Mouse (Mus musculus) adrenal gland, adult 10 weeks (tissue): Measurements from ENCODE around the gene Abhd10. TPM values are rescaled to one million over a fixed set of nuclear protein-coding genes. Genes with fewer than 3 reads are reported as not detected.

ENCODE experiments used
- polyA plus RNA-seq: library from polyadenylated mRNA; stranded (reverse); fragments of 350-450 nt; fragmentation: Illumina TruSeq; extraction: RNeasy Lipid Tissue Mini Kit (QIAGEN cat#74804); gene quantifications from one replicate; pipeline ENCODE4 v1.2.3, GENCODE M21; 2014; ENCODE audit warnings: low read depth, low replicate concordance

Abhd10 gene
- polyA plus RNA-seq = 39.2 TPM

DNA sequence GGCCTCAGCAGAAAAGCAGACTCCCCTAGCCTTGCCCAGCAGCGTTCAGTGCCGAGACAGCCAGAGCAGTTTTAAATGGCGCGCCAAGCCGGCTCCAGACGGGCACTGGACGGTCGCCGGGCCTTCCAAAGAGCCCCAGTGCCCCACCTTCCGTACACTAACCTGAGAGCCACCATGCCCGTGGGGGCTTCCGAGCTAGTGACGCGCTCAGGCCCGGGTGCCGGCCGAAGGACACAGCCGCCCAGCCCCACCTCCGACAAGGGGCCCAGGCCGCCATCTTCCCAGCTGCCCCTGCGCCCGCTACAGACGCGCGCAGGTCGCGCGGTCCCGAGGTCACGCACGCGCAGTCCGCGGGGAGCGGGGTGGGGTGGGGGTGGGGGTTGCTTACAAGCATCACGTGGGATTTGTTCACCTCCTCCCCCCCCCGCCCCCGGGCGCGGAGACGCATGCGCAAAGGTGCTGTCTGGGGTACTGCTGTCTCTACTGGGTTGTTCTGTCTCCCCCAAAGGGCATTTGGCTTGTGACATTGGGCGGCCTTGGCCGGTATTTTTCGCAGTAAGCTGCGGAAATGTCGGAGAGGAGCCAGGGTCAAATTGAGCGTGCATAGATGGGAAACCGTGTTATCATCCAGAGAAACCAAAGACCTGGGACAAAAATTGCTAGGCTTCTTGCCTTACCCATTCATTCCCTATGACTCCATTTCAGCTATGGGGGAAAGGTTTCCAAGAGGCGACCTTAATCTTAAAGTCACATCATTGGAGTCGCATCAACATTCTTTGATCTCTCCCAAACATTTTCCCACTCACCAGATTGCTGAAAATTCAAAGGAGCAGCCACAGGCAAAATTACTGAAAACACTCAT, at the start of gene Abhd10:
Gene Abhd10 (minus strand): TSS at position 341 of the 862 bp plus-strand sequence.

GRCm38 (mm10) chr16:45724061-45724741, 18.6 kb downstream of the Abhd10 start, which contains the start of gene Tagln3:
Gene Tagln3 (minus strand): TSS chr16:45724608.

DNA sequence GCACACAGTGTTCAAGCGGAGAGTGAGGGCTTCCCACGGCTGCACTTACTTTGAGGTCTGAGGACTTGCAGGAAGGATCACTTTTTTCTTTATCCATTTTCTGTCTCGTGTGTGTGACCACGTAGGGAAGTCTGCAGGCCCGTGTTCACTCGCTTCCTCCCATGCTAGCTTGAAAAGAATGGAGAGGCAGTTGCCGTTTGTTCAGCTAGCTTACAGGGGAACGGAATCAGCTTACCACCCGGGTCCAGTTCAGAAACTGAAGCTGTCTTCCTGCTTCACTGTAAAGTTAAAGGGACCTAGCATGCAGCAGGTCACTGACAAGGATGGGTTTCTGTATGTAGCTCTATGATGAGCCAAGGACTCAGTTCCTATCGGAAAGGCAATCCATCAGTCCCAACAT, 49.2 kb downstream of the Abhd10 start, which contains the start of gene Tmprss7:
Gene Tmprss7 (minus strand): TSS at position 101 of the 400 bp plus-strand sequence.

Other genes with a start within 250 kb of the Abhd10 start
- not detected for gene Gm609, start 250.0 kb downstream of the Abhd10 start, polyA plus RNA-seq
- not detected for gene Gm17783, start 210.9 kb downstream of the Abhd10 start, polyA plus RNA-seq
- gene Slc9c1, start 207.6 kb downstream of the Abhd10 start, polyA plus RNA-seq = not detected
- gene Gcsam, start 132.6 kb downstream of the Abhd10 start, polyA plus RNA-seq = 0.41 TPM
- gene BC016579, start 88.9 kb downstream of the Abhd10 start, polyA plus RNA-seq = 0.35 TPM
- not detected for gene Tmprss7, start 49.3 kb downstream of the Abhd10 start, polyA plus RNA-seq
- not detected for gene Tagln3, start 18.3 kb downstream of the Abhd10 start, polyA plus RNA-seq
- gene Phldb2, start 210.6 kb upstream of the Abhd10 start, polyA plus RNA-seq = 103 TPM